Mouse (Mus musculus) cerebellum, postnatal 10 days (tissue): ENCODE data around the gene Elf1.
A peak's percentile ranks its signal among the peaks of the same experiment; 100 is the strongest.

Experiments
- DNase-seq, 2 experiments: peaks; one replicate each; pipeline ENCODE4 v3.0.0; 2021; ENCODE audit warnings: mixed read lengths in 2 of 2

Elf1 gene

GRCm38 (mm10) chr14:79583526-79584245 is 102.7 kb downstream of the Elf1 start:
- no peak for DNase-seq

DNA sequence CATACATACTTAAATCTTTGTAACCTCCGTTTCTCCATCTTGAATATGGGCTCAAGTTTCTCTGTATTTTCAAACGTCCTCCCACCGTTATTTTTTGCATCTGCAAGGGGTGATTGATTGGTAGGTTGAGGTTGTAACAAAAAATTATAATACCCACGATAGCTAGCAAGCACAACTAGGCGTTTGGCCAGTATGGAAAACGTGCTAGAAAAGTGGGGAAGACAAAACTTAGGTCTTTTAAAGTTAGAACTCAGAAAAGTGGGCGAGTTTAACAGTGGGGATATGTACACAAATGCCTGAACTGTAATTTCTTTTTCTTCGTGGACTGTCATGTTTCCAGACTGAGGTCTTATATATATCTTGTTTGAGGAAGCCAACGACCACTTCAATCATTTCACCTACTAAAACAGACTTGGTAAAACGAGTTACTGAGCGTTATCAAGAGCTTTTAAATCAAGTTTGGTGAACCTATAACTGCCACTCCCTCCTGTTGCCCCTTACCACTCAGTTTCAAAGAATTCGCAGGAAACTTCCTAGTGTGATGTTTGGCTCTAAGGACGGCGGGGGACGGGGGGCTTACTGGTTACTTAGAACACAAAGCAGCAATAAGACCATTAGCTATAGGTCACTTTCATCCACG is 105.6 kb downstream of the Elf1 start:
- DNase-seq = peak; percentile 12 to 16

GRCm38 (mm10) chr14:79587139-79587851 is 106.3 kb downstream of the Elf1 start, which contains the start of gene Sugt1:
Gene Sugt1 (plus strand): TSS chr14:79587691.
- DNase-seq = peak; percentile 99

DNA sequence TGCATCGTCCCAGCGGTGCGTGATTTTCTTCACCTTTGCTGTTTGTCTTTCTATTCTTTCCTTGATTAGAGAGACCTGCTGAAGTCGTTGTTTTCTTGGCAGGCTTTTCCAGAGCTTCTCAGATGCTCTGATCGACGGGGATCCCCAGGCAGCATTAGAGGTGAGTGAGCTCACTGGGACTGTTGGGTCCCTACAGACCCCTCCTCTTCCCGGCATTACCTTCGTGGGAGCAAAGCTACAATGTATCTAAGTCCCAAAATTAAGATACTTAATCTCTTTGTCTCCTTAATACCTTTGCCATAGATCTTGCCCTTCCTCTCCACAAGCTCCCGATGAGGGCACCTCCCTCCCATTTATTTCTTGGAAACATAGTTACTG is 106.8 kb downstream of the Elf1 start:
- DNase-seq = no peak

DNA sequence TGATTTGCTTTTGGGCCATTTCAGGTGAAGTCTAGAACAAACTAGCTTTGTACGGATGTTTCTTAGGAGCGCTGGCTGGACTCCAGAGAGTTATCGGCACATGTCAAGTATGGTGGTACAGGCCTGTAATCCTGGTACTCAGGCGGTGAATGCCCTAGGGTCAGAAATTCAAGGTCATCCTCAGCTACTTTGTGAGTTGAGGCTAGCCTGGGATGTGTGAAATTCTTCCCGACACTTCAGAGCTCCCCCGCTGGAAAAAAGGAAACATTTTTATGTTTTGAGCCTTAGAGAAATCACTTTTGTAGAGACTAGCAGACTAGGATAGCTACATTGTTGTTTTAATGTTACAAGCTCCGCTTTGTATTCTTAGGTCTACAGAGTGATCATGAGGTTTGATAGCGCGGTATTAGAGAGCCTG is 107.5 kb downstream of the Elf1 start:
- peak; percentile 42 to 46 for DNase-seq

GRCm38 (mm10) chr14:79589401-79589800 is 108.4 kb downstream of the Elf1 start:
- no peak for DNase-seq

- no peak for DNase-seq
Measured at GRCm38 (mm10) chr14:79590916-79591315, 109.9 kb downstream of the Elf1 start.

DNA sequence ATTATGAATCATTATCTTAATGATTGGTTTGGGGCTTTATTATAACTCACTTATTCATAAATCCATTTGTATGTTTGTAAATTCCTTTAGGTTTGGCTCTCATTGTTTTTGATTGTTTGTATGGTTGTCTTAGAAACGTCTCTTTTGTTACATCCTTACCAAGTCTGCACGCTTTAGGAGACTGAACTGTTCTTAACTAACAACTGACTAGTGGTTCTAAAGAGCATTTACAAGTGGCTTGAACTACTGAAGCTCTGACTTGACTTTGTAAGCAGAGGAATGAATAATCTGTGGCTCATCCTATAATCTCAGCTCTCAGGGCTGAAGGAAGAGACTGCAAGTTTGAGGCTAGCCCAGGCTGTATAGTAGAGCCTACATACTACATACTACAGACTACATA is 110.6 kb downstream of the Elf1 start:
- no peak for DNase-seq

DNA sequence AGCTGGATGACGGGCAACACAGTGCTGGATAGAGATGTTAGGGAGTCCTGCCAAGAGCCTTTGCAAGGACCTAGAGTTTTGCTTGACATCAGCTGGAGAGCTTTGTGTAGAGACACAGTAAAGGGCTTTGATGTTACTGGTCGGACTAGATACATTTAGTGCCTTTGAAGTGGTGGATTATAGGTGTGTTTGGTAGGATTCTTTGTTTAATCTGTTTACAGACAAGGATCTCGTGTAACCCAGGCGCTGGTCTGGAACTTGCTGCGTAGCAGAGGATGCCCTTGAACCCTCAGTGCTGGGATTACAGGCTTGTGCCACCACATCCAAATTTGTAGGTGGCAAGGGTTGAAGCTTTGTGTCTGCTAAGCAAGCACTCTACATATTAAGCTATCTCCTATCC is 113.1 kb downstream of the Elf1 start:
- no peak for DNase-seq

DNA sequence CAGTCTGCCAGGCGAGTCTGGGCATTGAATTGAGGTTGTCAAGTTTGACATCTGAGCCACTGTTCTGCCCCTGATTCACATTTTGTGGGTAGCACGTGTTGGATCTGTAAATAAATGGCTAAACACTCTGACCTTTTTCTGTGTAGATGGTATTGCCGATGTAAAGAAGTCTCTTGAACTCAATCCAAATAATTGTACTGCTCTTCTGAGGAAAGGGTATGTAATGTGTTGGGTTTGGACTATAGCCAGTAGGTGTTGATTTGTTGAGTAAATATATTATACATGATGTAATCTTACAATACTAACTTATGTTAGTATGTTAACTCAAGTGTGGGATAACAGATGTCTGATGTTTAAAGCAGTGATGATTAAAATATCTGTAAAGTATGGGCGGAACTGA is 115.6 kb downstream of the Elf1 start:
- DNase-seq = no peak

DNA sequence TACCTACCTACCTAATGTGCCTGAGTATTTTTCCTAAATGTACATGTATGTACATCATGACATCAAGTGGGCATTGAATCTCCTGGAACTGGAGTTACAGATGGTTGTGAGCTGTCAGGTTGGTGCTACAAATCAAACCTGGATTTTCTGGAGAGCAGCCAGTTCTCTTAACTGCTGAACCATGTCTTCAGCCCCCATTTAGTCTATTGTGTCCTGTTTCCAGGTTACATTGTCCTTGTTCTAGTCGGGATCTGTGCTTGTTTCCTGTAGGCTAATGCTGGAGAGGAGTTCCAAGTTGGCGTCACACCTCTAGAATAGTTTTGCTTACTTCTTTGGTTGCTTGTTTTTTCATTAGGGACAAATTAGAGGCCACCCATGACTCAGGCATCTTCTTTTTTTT is 124.9 kb downstream of the Elf1 start:
- DNase-seq = no peak

DNA sequence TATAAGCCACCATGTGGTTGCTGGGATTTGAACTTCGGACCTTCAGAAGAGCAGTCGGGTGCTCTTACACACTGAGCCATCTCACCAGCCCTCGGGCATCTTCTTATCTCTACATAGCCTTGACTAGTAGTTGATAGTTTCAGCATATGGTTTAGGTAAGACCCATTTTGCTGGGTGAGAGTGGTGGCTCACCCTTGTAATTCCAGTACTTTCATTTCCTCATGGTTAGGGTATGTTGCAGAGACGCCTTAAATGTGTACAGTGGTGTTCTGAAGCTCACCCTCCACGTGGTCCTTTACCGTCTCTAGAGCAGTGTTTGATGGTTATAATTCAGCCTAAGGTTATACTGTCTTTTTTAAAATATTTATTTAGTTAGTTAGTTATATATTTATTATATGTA is 125.4 kb downstream of the Elf1 start:
- no peak for DNase-seq

DNA sequence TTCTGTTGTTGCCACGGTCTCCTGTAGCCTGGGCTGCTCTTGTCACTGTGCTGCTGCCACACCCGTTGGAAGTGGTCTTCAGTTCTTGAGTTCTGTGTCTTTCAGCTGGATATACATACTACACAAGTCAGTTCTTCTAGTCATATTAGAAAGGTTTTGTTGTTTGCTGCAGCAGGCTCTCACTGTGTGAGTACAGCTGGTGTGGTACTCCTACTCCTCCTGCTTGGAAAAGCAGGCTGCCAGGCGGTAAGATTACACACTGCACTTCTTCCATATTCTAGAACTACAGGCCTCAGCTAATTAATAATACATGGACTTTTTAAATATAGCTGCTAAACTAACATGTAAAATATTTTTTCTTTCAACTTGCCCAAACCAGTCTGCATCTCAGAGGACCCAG is 125.9 kb downstream of the Elf1 start:
- DNase-seq = no peak

GRCm38 (mm10) chr14:79607352-79607751 is 126.4 kb downstream of the Elf1 start:
- DNase-seq = no peak

- DNase-seq = no peak
Measured at GRCm38 (mm10) chr14:79608286-79608685, 127.3 kb downstream of the Elf1 start.

DNA sequence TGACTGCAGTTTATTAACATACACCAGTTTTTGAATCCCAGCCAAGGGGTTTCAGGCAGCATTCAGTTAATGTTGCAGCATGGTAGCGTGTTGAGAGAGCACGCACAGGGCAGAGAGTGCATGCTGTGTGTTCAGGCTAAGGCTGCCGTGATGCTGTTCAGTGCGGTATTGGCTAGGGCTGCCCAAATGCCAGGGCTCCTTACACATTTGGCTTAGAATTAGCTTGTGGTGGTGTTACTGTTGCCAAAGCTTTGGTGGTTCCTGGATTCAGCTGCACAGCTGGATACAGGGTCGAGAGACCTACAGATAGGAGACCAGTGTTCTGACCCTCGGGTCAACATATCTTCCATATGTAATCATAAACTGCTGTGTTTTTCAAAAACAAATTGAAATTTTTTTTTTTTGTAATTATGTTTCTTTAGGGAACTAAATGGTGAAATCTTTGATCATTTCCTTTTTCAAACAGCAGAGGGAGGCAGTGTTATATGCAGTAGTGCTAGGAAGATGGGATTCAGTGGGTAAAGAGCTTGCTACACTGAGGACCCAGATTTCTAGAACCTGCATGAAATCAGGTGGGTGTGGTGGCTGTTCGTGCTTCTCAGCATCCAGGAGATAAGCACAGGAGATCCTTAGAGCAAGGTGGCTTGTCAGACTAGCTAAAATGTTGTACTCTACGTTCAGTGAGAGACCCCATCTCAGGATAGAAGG is 136.3 kb downstream of the Elf1 start:
- DNase-seq = peak; percentile 21 to 75

DNA sequence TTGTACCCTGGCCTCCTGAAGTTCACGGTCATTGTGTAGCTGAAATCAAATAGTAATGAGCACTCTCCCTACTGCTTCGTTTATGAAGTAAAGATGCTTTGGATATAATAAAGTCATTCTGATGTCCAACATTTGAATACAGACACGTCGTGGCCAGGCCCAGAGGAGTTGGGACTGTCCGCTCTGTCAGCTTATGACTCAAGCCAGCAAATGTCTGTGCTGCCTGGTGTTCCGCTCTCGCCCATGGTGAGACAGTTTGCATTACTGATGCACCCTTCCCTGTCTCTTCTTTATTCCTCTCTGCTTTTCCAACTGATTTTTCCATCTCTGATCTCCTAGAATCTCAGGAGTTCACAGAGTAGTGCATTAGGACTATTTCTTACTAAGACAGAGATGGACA is 138.8 kb downstream of the Elf1 start:
- no peak for DNase-seq

DNA sequence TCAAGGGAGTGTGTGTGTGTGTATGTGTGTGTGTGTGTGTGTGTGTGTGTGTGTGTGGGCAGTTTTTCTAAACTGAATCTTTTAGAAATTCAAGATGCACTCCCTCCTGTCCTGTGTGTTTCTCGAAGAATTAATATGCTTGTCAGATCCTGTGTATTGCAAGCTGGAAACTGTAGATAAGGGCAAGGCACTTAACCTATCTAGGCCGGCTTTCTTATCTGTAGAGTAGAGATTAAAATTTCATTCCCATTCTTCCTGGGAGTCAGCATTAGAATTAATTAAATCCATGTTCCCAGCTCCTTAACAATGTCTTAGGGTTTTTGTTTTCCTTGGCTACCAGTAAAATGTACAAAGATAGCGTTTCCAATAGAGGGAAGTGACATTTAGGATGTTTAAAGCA is 140.1 kb downstream of the Elf1 start:
- no peak for DNase-seq
